Mouse (Mus musculus): Measurements from ENCODE around the gene Adgrl3.

Gene Adgrl3

GRCm38 (mm10) chr5:81584945-81585344, 565.0 kb downstream of the Adgrl3 start:
- no peak for DNase-seq

- DNase-seq = no peak
These were observed 570.2 kb downstream of the Adgrl3 start for GRCm38 (mm10) chr5:81590005-81590694.

GRCm38 (mm10) chr5:81591481-81591880, 571.5 kb downstream of the Adgrl3 start:
- no peak for DNase-seq

- no peak for DNase-seq
These were observed 573.6 kb downstream of the Adgrl3 start for GRCm38 (mm10) chr5:81593396-81593995.

GRCm38 (mm10) chr5:81598041-81598440, 578.1 kb downstream of the Adgrl3 start:
- DNase-seq = no peak

- DNase-seq = no peak
These were observed 583.0 kb downstream of the Adgrl3 start for GRCm38 (mm10) chr5:81602889-81603288.

- DNase-seq = no peak
These were observed 585.7 kb downstream of the Adgrl3 start for GRCm38 (mm10) chr5:81605646-81606045.

GRCm38 (mm10) chr5:81610223-81610622, 590.3 kb downstream of the Adgrl3 start:
- DNase-seq = no peak

GRCm38 (mm10) chr5:81614674-81615073, 594.7 kb downstream of the Adgrl3 start:
- no peak for DNase-seq

GRCm38 (mm10) chr5:81621106-81621505, 601.2 kb downstream of the Adgrl3 start:
- no peak for DNase-seq

GRCm38 (mm10) chr5:81621715-81622114, 601.8 kb downstream of the Adgrl3 start:
- no peak for DNase-seq

- DNase-seq = no peak
These were observed 603.9 kb downstream of the Adgrl3 start for GRCm38 (mm10) chr5:81623846-81624245.

GRCm38 (mm10) chr5:81636169-81636568, 616.2 kb downstream of the Adgrl3 start:
- DNase-seq = no peak

GRCm38 (mm10) chr5:81638422-81638821, 618.5 kb downstream of the Adgrl3 start:
- DNase-seq = no peak

GRCm38 (mm10) chr5:81640118-81640517, 620.2 kb downstream of the Adgrl3 start:
- no peak for DNase-seq

GRCm38 (mm10) chr5:81645557-81645956, 625.6 kb downstream of the Adgrl3 start:
- DNase-seq = no peak

- DNase-seq = no peak
These were observed 634.0 kb downstream of the Adgrl3 start for GRCm38 (mm10) chr5:81653941-81654340.

- DNase-seq = no peak
These were observed 641.9 kb downstream of the Adgrl3 start for GRCm38 (mm10) chr5:81661611-81662390.

GRCm38 (mm10) chr5:81671025-81671424, 651.1 kb downstream of the Adgrl3 start:
- no peak for DNase-seq

- DNase-seq = no peak
These were observed 654.5 kb downstream of the Adgrl3 start for GRCm38 (mm10) chr5:81674275-81674974.

GRCm38 (mm10) chr5:81674975-81675371, 655.0 kb downstream of the Adgrl3 start:
- no peak for DNase-seq

GRCm38 (mm10) chr5:81676896-81677295, 657.0 kb downstream of the Adgrl3 start:
- DNase-seq = no peak

GRCm38 (mm10) chr5:81686206-81686605, 666.3 kb downstream of the Adgrl3 start:
- DNase-seq = no peak
